Mouse (Mus musculus) cortical plate, adult 2 months (tissue): Measurements from ENCODE around the gene Znhit3.

Source experiments
- CTCF ChIP-seq: fragments of 200-500 bp; IDR thresholded peaks from 2 replicates; pipeline ENCODE4 v1.5.1; 2011; ENCODE audit warnings: mild to moderate bottlenecking, control low read depth, low read length; ENCODE audit not compliant: insufficient read depth; ENCODE audit errors: extremely low read depth
- POLR2A ChIP-seq: fragments of 200-500 bp; IDR thresholded peaks from 2 replicates; pipeline ENCODE4 v1.6.1; 2011; ENCODE audit warnings: mild to moderate bottlenecking, low read length, control low read depth; ENCODE audit not compliant: insufficient read depth; ENCODE audit errors: extremely low read depth

DNA sequence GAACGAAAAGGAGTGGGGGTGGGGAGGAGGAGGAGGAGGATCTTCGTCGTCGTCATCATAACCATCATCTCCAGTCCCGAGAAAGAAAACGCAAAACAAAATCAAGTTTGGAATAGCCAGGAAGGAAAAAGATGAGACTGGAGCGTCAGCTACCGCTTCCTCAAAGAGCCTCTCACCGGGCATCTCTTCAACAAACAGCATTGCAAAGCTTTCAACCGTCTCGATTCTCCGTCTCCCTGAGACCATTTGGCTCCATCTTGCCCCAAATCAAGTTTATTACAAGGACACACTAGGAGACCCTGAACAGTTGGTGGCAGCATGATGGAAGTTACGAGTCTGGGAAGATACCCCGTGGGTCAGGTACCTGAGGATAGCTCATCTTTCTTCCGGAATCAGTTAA lies 41.0 kb upstream of the Znhit3 start:
- no peak for TF ChIP-seq CTCF
- TF ChIP-seq POLR2A, result no peak
